In the genomic region with DNA sequence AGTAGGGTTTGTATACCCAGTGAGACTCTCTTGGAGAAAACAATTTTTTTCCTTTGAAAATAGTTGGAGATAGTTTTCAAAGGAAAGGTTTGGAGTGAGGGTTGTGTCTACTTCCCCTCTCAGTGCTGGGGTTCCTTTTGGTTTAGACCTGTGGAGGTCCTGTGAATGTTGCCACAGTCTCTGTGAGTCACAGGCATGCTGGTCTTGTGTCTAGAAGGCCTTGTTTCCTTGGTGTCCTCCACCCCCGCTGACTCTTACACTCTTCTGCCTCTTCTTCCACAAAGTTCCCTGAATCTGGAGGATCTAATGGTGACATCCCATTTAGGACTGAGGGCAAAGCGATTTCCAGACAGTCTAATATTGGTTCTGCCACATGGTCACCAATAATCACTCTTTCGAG, we compare ENCODE assay signal across 21 mouse cellular contexts. TPM values are rescaled to one million over a fixed set of nuclear protein-coding genes. Genes with fewer than 3 reads are reported as not detected.
"Had no signal": no experiment of that assay in that cellular context is flagged by ENCODE, and none has a peak within 500 bp of the region (broad histone marks: within the 10 kb centered on the region; RNA-seq: fewer than 3 reads in every experiment).

No protein-coding gene starts in this region.

- DNase-seq: lung, adult 2 months; lung, postnatal 14 days; lung, postnatal 36 days; right cerebral cortex, postnatal 14 days; right cerebral cortex, postnatal 4 days; spleen, adult 18-20 months; thymus, adult 2 months; thymus, postnatal 25 days; thymus, postnatal 4 days had no signal

RNA-seq across cellular contexts. Expression of a gene that starts 26.3 kb away (rescaled TPM):
- total RNA-seq: megakaryocyte progenitor cell, adult 5-6 weeks; midbrain, postnatal 0 days; neutrophil, adult 5-6 weeks had no signal
- polyA plus RNA-seq: lung, adult 2 months; lung, embryonic 15.5 days; lung, postnatal 0 days; macrophage; midbrain, embryonic 11.5 days; small intestine, adult 2 months; stomach, embryonic 15.5 days; stomach, postnatal 0 days; thymus, adult 2 months; urinary bladder, adult 2 months had no signal

RNA-seq across cellular contexts. Expression of a gene that starts 42.9 kb away (rescaled TPM):
- total RNA-seq: megakaryocyte progenitor cell, adult 5-6 weeks; monocyte, adult 5-6 weeks; neutrophil, adult 5-6 weeks had no signal
- polyA plus RNA-seq: macrophage; small intestine, adult 2 months had no signal
